Mouse (Mus musculus): Measurements from ENCODE around the gene Strip2. TPM values are rescaled to one million over a fixed set of nuclear protein-coding genes. Genes with fewer than 3 reads are reported as not detected.

The Strip2 gene
- 0.62 and 1.3 TPM in 2 replicates for polyA plus RNA-seq (2014; fragmentation: Nextera tagmentation; extraction: Ambion mirVana)

DNA sequence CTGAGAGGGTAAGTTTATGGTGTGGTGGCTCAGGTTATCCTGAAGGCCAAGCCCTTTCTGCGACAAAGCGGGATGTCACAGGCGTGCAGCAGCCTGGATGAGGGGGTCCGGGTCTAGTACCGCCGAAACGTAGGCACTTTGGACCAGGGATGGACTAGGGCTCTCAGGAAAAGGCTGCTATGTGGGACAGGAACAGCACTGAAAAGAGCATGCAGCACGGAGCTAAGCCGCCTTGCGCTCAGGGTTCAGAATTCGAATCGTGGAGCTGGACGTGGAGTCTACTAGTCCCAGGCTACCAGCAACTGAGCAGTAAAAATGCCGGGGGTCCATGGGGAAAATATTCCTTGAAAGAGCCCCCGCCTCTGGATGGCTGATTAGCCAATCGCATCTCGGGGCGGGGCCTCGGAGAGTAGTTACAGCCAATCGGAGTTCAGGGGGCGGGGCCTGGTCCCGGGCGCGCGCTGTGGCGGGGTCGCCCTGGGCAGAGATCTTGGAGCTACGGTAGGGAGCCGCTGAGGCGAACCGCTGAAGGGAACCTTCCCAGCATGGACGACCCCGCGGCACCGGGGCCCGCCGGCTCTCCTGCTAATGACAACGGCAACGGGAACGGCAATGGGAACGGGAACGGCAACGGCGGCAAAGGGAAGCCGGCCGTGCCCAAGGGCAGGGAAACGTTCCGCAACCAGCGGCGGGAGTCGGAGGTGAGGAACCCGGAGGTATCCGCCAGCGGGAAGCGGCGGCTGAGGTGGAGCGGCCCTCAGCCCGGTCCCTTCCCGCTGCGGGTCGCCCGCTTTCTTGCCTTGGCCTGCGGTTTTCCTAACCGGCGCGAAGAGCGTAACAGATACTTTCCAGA lies at the start of gene Strip2:
Gene Strip2 (plus strand): TSS at position 483 of the 853 bp plus-strand sequence.
- under 1% methylated on average over 67 of the region's 67 CpGs for WGBS
- Histone ChIP-seq H3K27me3 (ENCODE audit: control insufficient read depth, insufficient read depth, low read length) (peaks cover 7% of the 10 kb centered on the region; the same call in 1 of the 2 replicates), H3K4me1 (ENCODE audit: control insufficient read depth, insufficient read depth, low read length) (0 out of 2 replicates have a peak, but pooled peaks cover 4% of the 10 kb centered on the region), H3K9me3 (ENCODE audit: control insufficient read depth, low read depth, low read length) (no peaks in the 10 kb centered on the region), H3K27ac (ENCODE audit: low read length) (no peak within 1 kb of the TSS), H3K4me2 (replicated peaks; ENCODE audit: low read depth, low read length) (peak within 1 kb of the TSS; percentile 98), H3K9ac (replicated peaks; ENCODE audit: low read depth, low read length) (peak within 1 kb of the TSS; percentile 30; the same call in 1 of the 2 replicates), H3K36me3 (ENCODE audit: control insufficient read depth, insufficient read depth, low read length) (no peaks in the 10 kb centered on the region), H3K4me3 (ENCODE audit: low read depth, low read length) (peak within 1 kb of the TSS; percentile 65)
- peak; percentile 97 for ATAC-seq (ENCODE audit: insufficient number of reproducible peaks, insufficient read depth, low FRiP score, low read depth)

DNA sequence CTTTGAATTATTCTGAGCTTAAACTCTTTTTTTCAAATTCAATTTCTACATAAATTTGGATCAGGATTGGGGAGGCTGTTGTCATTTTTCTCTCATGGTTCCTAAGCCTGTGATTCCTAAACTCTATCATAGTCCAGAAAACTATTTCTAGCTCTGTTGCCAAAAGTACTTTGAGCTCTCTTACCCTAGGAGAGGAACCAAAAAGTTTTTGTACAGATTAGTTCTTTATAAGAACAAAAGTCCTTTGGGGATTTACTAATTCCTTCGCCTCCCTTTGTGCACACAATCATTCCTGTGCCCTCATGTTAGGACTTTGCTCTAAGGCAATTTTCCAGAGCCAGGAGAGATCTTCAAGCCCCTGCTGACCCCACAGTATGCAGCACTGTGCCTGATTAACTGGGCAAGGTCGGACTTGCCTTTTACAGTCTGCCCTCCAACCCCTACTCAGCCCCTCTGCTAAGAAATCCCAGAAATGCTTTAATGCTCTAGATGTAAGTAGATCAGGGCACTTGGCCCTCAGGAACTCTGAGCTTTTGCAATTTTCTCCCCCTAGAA lies 48.4 kb upstream of the Strip2 start:
- no peak for ATAC-seq (ENCODE audit: insufficient number of reproducible peaks, insufficient read depth, low FRiP score, low read depth)
- WGBS, result 80% methylated on average over 2 of the region's 2 CpGs
- no peak overlapping the region for H3K9ac ChIP-seq (replicated peaks; ENCODE audit: low read depth, low read length)
- no peaks in the 10 kb centered on the region for H3K9me3 ChIP-seq (ENCODE audit: control insufficient read depth, low read depth, low read length)
- no peak overlapping the region for H3K27ac ChIP-seq (ENCODE audit: low read length)
- peaks cover 2% of the 10 kb centered on the region; the same call in 1 of the 2 replicates for H3K36me3 ChIP-seq (ENCODE audit: control insufficient read depth, insufficient read depth, low read length)
- H3K27me3 ChIP-seq (ENCODE audit: control insufficient read depth, insufficient read depth, low read length), result no peaks in the 10 kb centered on the region
- H3K4me3 ChIP-seq (ENCODE audit: low read depth, low read length), result no peak overlapping the region
- H3K4me1 ChIP-seq (ENCODE audit: control insufficient read depth, insufficient read depth, low read length), result no peaks in the 10 kb centered on the region
- H3K4me2 ChIP-seq (replicated peaks; ENCODE audit: low read depth, low read length), result no peak overlapping the region

- ATAC-seq (ENCODE audit: insufficient number of reproducible peaks, insufficient read depth, low FRiP score, low read depth), result no peak
- no peaks in the 10 kb centered on the region for H3K27me3 ChIP-seq (ENCODE audit: control insufficient read depth, insufficient read depth, low read length)
- no peaks in the 10 kb centered on the region for H3K36me3 ChIP-seq (ENCODE audit: control insufficient read depth, insufficient read depth, low read length)
- no peak overlapping the region for H3K27ac ChIP-seq (ENCODE audit: low read length)
- no peak overlapping the region for H3K9ac ChIP-seq (replicated peaks; ENCODE audit: low read depth, low read length)
- WGBS, result 76% methylated on average over 2 of the region's 2 CpGs
- H3K4me1 ChIP-seq (ENCODE audit: control insufficient read depth, insufficient read depth, low read length), result no peaks in the 10 kb centered on the region
- no peaks in the 10 kb centered on the region for H3K9me3 ChIP-seq (ENCODE audit: control insufficient read depth, low read depth, low read length)
- H3K4me3 ChIP-seq (ENCODE audit: low read depth, low read length), result no peak overlapping the region
- H3K4me2 ChIP-seq (replicated peaks; ENCODE audit: low read depth, low read length), result no peak overlapping the region
Measured at GRCm38 (mm10) chr6:29873654-29874053, 43.2 kb upstream of the Strip2 start.

DNA sequence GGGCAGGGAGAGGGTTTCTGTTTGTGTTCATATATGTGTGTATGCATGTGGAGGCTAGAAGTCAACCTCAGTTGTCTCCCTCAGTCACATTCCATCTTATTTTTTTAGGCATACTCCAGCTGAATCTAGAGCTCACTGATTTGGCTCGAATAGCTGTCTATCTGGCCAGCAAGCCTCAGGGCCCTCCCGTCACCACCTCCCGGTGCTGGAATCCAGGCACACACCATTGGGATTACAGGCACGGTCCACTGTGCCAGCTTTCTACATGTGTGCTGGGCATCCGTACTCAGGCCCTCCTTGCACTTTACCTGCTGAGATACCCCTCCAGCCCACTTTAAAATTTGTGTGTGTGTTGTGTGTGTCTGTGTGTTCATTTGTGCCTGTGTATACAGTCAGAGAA lies 41.2 kb upstream of the Strip2 start:
- H3K9ac ChIP-seq (replicated peaks; ENCODE audit: low read depth, low read length), result no peak overlapping the region
- H3K9me3 ChIP-seq (ENCODE audit: control insufficient read depth, low read depth, low read length), result no peaks in the 10 kb centered on the region
- no peaks in the 10 kb centered on the region for H3K27me3 ChIP-seq (ENCODE audit: control insufficient read depth, insufficient read depth, low read length)
- no peaks in the 10 kb centered on the region for H3K4me1 ChIP-seq (ENCODE audit: control insufficient read depth, insufficient read depth, low read length)
- WGBS, result 81% methylated on average over 5 of the region's 5 CpGs
- H3K27ac ChIP-seq (ENCODE audit: low read length), result no peak overlapping the region
- ATAC-seq (ENCODE audit: insufficient number of reproducible peaks, insufficient read depth, low FRiP score, low read depth), result no peak
- H3K4me2 ChIP-seq (replicated peaks; ENCODE audit: low read depth, low read length), result no peak overlapping the region
- no peak overlapping the region for H3K4me3 ChIP-seq (ENCODE audit: low read depth, low read length)
- H3K36me3 ChIP-seq (ENCODE audit: control insufficient read depth, insufficient read depth, low read length), result no peaks in the 10 kb centered on the region

- H3K9ac ChIP-seq (replicated peaks; ENCODE audit: low read depth, low read length), result no peak overlapping the region
- H3K4me2 ChIP-seq (replicated peaks; ENCODE audit: low read depth, low read length), result no peak overlapping the region
Measured at GRCm38 (mm10) chr6:29876782-29877181, 40.0 kb upstream of the Strip2 start.

DNA sequence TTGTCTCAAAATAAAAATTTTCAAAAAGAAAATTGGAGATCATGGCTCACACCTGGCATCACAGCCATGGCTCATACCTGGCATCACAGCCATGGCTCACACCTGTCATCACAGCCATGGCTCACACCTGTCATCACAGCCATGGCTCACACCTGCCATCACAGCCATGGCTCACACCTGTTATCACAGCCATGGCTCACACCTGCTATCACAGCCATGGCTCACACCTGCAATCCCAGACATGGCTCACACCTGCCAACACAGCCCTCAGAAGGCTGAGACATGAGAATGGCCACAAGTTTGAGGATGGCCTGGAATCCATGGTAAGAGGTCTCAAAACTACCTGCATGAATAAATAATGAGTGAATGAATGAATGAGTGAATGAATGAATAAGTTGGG lies 37.2 kb upstream of the Strip2 start:
- H3K27me3 ChIP-seq (ENCODE audit: control insufficient read depth, insufficient read depth, low read length), result no peaks in the 10 kb centered on the region
- H3K9ac ChIP-seq (replicated peaks; ENCODE audit: low read depth, low read length), result no peak overlapping the region
- H3K4me1 ChIP-seq (ENCODE audit: control insufficient read depth, insufficient read depth, low read length), result no peaks in the 10 kb centered on the region
- no peak for ATAC-seq (ENCODE audit: insufficient number of reproducible peaks, insufficient read depth, low FRiP score, low read depth)
- no peak overlapping the region for H3K4me3 ChIP-seq (ENCODE audit: low read depth, low read length)
- H3K27ac ChIP-seq (ENCODE audit: low read length), result no peak overlapping the region
- H3K4me2 ChIP-seq (replicated peaks; ENCODE audit: low read depth, low read length), result no peak overlapping the region
- no peaks in the 10 kb centered on the region for H3K36me3 ChIP-seq (ENCODE audit: control insufficient read depth, insufficient read depth, low read length)
- no peaks in the 10 kb centered on the region for H3K9me3 ChIP-seq (ENCODE audit: control insufficient read depth, low read depth, low read length)

More at GRCm38 (mm10) chr6:29876782-29877181, 40.0 kb upstream of the Strip2 start:
- no peak for ATAC-seq (ENCODE audit: insufficient number of reproducible peaks, insufficient read depth, low FRiP score, low read depth)
- H3K4me1 ChIP-seq (ENCODE audit: control insufficient read depth, insufficient read depth, low read length), result no peaks in the 10 kb centered on the region
- 78% methylated on average over 4 of the region's 4 CpGs for WGBS
- no peak overlapping the region for H3K4me3 ChIP-seq (ENCODE audit: low read depth, low read length)
- no peaks in the 10 kb centered on the region for H3K9me3 ChIP-seq (ENCODE audit: control insufficient read depth, low read depth, low read length)
- H3K27ac ChIP-seq (ENCODE audit: low read length), result no peak overlapping the region
- no peaks in the 10 kb centered on the region for H3K36me3 ChIP-seq (ENCODE audit: control insufficient read depth, insufficient read depth, low read length)
- no peaks in the 10 kb centered on the region for H3K27me3 ChIP-seq (ENCODE audit: control insufficient read depth, insufficient read depth, low read length)

GRCm38 (mm10) chr6:29880796-29881195 lies 36.0 kb upstream of the Strip2 start:
- no peak overlapping the region for H3K4me2 ChIP-seq (replicated peaks; ENCODE audit: low read depth, low read length)
- 91% methylated on average over 3 of the region's 3 CpGs for WGBS
- H3K36me3 ChIP-seq (ENCODE audit: control insufficient read depth, insufficient read depth, low read length), result no peaks in the 10 kb centered on the region
- H3K9ac ChIP-seq (replicated peaks; ENCODE audit: low read depth, low read length), result no peak overlapping the region
- no peaks in the 10 kb centered on the region for H3K27me3 ChIP-seq (ENCODE audit: control insufficient read depth, insufficient read depth, low read length)
- H3K9me3 ChIP-seq (ENCODE audit: control insufficient read depth, low read depth, low read length), result no peaks in the 10 kb centered on the region
- H3K27ac ChIP-seq (ENCODE audit: low read length), result no peak overlapping the region
- no peak for ATAC-seq (ENCODE audit: insufficient number of reproducible peaks, insufficient read depth, low FRiP score, low read depth)
- no peaks in the 10 kb centered on the region for H3K4me1 ChIP-seq (ENCODE audit: control insufficient read depth, insufficient read depth, low read length)
- H3K4me3 ChIP-seq (ENCODE audit: low read depth, low read length), result no peak overlapping the region

GRCm38 (mm10) chr6:29881936-29882335 lies 34.9 kb upstream of the Strip2 start:
- Histone ChIP-seq H3K9me3 (ENCODE audit: control insufficient read depth, low read depth, low read length) (no peaks in the 10 kb centered on the region), H3K9ac (replicated peaks; ENCODE audit: low read depth, low read length) (no peak overlapping the region), H3K27me3 (ENCODE audit: control insufficient read depth, insufficient read depth, low read length) (no peaks in the 10 kb centered on the region), H3K4me3 (ENCODE audit: low read depth, low read length) (no peak overlapping the region), H3K27ac (ENCODE audit: low read length) (no peak overlapping the region), H3K4me2 (replicated peaks; ENCODE audit: low read depth, low read length) (no peak overlapping the region), H3K4me1 (ENCODE audit: control insufficient read depth, insufficient read depth, low read length) (no peaks in the 10 kb centered on the region), H3K36me3 (ENCODE audit: control insufficient read depth, insufficient read depth, low read length) (0 out of 2 replicates have a peak, but pooled peaks cover 5% of the 10 kb centered on the region)
- ATAC-seq (ENCODE audit: insufficient number of reproducible peaks, insufficient read depth, low FRiP score, low read depth), result no peak
- 75% methylated on average over 2 of the region's 2 CpGs for WGBS

All from stomach, embryonic 14.5 days (tissue).